Mouse (Mus musculus) liver, embryonic 15.5 days (tissue): Measurements from ENCODE around the gene Acer3. TPM values are rescaled to one million over a fixed set of nuclear protein-coding genes. Genes with fewer than 3 reads are reported as not detected.
A peak's percentile ranks its signal among the peaks of the same experiment; 100 is the strongest.

Experiments
- ATAC-seq: fragments of 200-750 bp; cut with Nextera tagmentation; 2 replicates; pipeline ENCODE4 v1.8.0; 2017; ENCODE audit warnings: moderate number of reproducible peaks, mild to moderate bottlenecking, moderate library complexity; ENCODE audit not compliant: insufficient read depth
- H3K27ac ChIP-seq: fragments of 300-500 bp; sonication (generic); replicated peaks from 2 replicates; pipeline ENCODE4 v1.5.1; 2015; ENCODE audit warnings: mild to moderate bottlenecking, inconsistent platforms
- H3K27me3 ChIP-seq: fragments of 300-500 bp; sonication (generic); 2 replicates; pipeline ENCODE4 v1.6.1; 2015; ENCODE audit warnings: mild to moderate bottlenecking, inconsistent platforms
- H3K36me3 ChIP-seq: fragments of 300-500 bp; sonication (generic); replicated peaks from 2 replicates; pipeline ENCODE4 v1.6.1; 2015; ENCODE audit warnings: moderate library complexity, mild to moderate bottlenecking, inconsistent platforms
- H3K4me1 ChIP-seq: fragments of 300-500 bp; sonication (generic); replicated peaks from 2 replicates; pipeline ENCODE4 v1.6.1; 2015; ENCODE audit warnings: inconsistent platforms
- H3K4me2 ChIP-seq: fragments of 300-500 bp; sonication (generic); 2 replicates; pipeline ENCODE4 v1.6.1; 2015; ENCODE audit warnings: moderate library complexity, mild to moderate bottlenecking, inconsistent platforms
- H3K4me3 ChIP-seq: fragments of 300-500 bp; sonication (generic); replicated peaks from 2 replicates; pipeline ENCODE4 v1.5.1; 2015; ENCODE audit warnings: mild to moderate bottlenecking, inconsistent platforms
- H3K9ac ChIP-seq: fragments of 300-500 bp; sonication (generic); 2 replicates; pipeline ENCODE4 v1.6.1; 2015; ENCODE audit warnings: moderate library complexity, mild to moderate bottlenecking, inconsistent platforms
- H3K9me3 ChIP-seq: fragments of 300-500 bp; sonication (generic); replicated peaks from 2 replicates; pipeline ENCODE4 v1.6.1; 2016; ENCODE audit warnings: inconsistent platforms
- WGBS: fragments of 180-500 bp; shearing (Covaris S2); methylation state at CpG from one replicate; pipeline ENCODE4 v1.1.7; 2015; ENCODE audit warnings: mixed read lengths; ENCODE audit not compliant: insufficient replicate concordance; 5-methylcytosine and 5-hydroxymethylcytosine counted together
- polyA plus RNA-seq: library from polyadenylated mRNA; unstranded; fragments of >200 nt; fragmentation: Nextera tagmentation; extraction: Ambion mirVana; gene quantifications from 2 replicates; pipeline ENCODE4 v1.2.1, GENCODE M21; 2015

The Acer3 gene
- 25.0 and 26.9 TPM in 2 replicates for polyA plus RNA-seq

DNA sequence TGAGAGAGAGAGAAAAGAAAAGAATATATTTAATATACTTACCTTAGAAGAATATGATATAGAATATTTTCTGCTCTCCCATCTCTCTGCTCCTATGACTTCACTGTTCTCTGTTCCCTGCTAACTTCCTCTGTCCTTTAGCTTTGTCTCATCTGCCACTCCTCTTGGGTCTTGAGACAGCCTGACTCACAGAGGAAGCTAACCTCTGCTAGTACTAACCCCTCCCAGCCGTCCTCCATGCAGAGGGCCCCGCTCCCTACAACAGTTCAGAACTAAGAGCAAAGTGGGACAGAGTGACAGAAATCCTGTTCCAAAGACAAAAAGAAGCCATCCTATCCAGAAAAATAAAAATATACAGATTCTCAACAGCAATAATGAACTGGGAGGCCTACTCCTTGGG, at the start of gene Acer3:
Gene Acer3 (minus strand): TSS at position 126 of the 400 bp plus-strand sequence.
- H3K36me3 ChIP-seq: no peaks in the 10 kb centered on the region
- H3K9ac ChIP-seq: no peak within 1 kb of the TSS
- ATAC-seq: no peak
- 44% methylated on average over 2 of the region's 2 CpGs for WGBS
- peaks cover 26% of the 10 kb centered on the region for H3K4me1 ChIP-seq
- no peak within 1 kb of the TSS for H3K4me2 ChIP-seq
- peaks cover 3% of the 10 kb centered on the region; the same call in 1 of the 2 replicates for H3K27me3 ChIP-seq
- no peak within 1 kb of the TSS for H3K4me3 ChIP-seq
- no peaks in the 10 kb centered on the region for H3K9me3 ChIP-seq
- H3K27ac ChIP-seq: no peak within 1 kb of the TSS; the same call in 1 of the 2 replicates

GRCm38 (mm10) chr7:98369762-98370369, 48.9 kb upstream of the Acer3 start:
- Histone ChIP-seq H3K27me3 (peaks cover 3% of the 10 kb centered on the region; the same call in 1 of the 2 replicates), H3K4me1 (no peaks in the 10 kb centered on the region), H3K36me3 (no peaks in the 10 kb centered on the region), H3K27ac (no peak overlapping the region), H3K4me2 (no peak overlapping the region), H3K4me3 (no peak overlapping the region), H3K9ac (no peak overlapping the region), H3K9me3 (no peaks in the 10 kb centered on the region)
- 57% methylated on average over 10 of the region's 10 CpGs for WGBS
- no peak for ATAC-seq

- Histone ChIP-seq H3K4me2 (peak overlapping the region; percentile 66), H3K27ac (no peak overlapping the region), H3K4me3 (peak overlapping the region; percentile 57), H3K4me1 (peaks cover 19% of the 10 kb centered on the region), H3K27me3 (peaks cover 64% of the 10 kb centered on the region), H3K36me3 (no peaks in the 10 kb centered on the region), H3K9me3 (no peaks in the 10 kb centered on the region), H3K9ac (no peak overlapping the region)
- WGBS: 20% methylated on average over 2 of the region's 2 CpGs
- ATAC-seq: no peak
Observed at GRCm38 (mm10) chr7:98361662-98362061, 40.7 kb upstream of the Acer3 start.

GRCm38 (mm10) chr7:98361063-98361652, 40.1 kb upstream of the Acer3 start, which contains the start of gene Tsku:
TSS of gene Tsku (minus strand) at chr7:98361328.
- under 1% methylated on average over 52 of the region's 52 CpGs for WGBS
- peak within 1 kb of the TSS; percentile 57 for H3K4me3 ChIP-seq
- H3K9ac ChIP-seq: peak within 1 kb of the TSS; percentile 37; the same call in 1 of the 2 replicates
- ATAC-seq: peak; percentile 77
- no peaks in the 10 kb centered on the region for H3K36me3 ChIP-seq
- peak within 1 kb of the TSS; percentile 66 for H3K4me2 ChIP-seq
- H3K4me1 ChIP-seq: peaks cover 19% of the 10 kb centered on the region
- H3K27ac ChIP-seq: peak within 1 kb of the TSS; percentile 51
- H3K9me3 ChIP-seq: no peaks in the 10 kb centered on the region
- H3K27me3 ChIP-seq: peaks cover 64% of the 10 kb centered on the region

DNA sequence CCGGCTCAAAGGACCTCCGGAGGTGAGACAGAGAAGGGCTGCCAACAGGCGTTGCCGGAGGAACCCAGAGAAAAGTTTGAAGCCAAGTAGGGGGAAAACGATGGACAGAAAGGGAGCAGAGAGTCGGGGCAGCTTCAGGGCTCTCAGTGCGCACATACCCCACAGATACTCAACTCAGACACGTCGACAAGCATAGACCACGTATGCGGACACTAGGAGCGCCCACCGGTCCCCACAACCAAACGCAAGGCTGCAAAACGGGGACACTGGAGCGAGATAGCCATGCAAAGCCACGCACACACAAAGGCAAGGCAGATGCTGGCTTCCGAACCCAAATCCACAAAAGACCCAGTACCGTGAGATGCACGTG, 39.6 kb upstream of the Acer3 start:
- Histone ChIP-seq H3K9ac (peak overlapping the region; percentile 37; the same call in 1 of the 2 replicates), H3K4me3 (peak overlapping the region; percentile 57), H3K36me3 (no peaks in the 10 kb centered on the region), H3K27ac (peak overlapping the region; percentile 51; the same call in 1 of the 2 replicates), H3K4me1 (peaks cover 23% of the 10 kb centered on the region), H3K9me3 (no peaks in the 10 kb centered on the region), H3K4me2 (peak overlapping the region; percentile 66), H3K27me3 (peaks cover 64% of the 10 kb centered on the region)
- WGBS: under 1% methylated on average over 20 of the region's 20 CpGs
- ATAC-seq: no peak

DNA sequence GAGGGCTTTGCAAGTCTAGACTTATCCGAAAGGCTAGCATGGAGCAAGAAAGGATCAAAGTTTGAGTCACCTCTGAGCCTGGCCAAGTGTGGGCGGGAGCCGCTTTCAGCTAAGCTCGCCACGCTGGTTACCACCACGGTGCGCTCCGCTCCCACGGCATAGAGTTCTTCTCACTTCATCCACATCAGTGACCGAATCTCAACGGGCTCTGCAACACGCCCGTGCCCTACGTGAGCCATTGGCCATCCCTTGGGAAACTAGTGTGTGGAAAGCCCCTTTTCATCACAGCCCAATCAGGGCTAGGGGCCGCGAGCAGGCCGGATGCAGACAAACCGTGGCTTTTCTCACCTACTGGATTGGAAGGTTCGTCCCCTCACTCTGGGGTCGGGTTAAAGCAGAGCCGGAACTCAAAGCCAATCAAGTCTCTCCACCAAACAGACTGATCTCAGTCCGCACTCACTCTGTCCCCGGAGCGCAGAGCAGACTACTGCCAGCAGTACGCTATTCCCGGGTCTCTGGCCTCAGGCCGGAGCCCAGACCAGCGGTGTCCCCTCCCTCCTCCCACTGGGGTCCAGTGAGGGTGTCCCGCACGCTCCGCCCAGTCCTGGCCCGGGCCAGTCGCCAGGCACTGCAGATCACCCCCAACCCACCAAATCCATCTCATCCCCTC, 39.1 kb upstream of the Acer3 start:
- Histone ChIP-seq H3K4me3 (peak overlapping the region; percentile 57), H3K4me2 (peak overlapping the region; percentile 66), H3K36me3 (no peaks in the 10 kb centered on the region), H3K27ac (peak overlapping the region; percentile 51; the same call in 1 of the 2 replicates), H3K27me3 (peaks cover 62% of the 10 kb centered on the region), H3K9me3 (no peaks in the 10 kb centered on the region), H3K4me1 (peaks cover 28% of the 10 kb centered on the region), H3K9ac (peak overlapping the region; percentile 37; the same call in 1 of the 2 replicates)
- WGBS: 2% methylated on average over 33 of the region's 33 CpGs
- peak; percentile 45 for ATAC-seq

DNA sequence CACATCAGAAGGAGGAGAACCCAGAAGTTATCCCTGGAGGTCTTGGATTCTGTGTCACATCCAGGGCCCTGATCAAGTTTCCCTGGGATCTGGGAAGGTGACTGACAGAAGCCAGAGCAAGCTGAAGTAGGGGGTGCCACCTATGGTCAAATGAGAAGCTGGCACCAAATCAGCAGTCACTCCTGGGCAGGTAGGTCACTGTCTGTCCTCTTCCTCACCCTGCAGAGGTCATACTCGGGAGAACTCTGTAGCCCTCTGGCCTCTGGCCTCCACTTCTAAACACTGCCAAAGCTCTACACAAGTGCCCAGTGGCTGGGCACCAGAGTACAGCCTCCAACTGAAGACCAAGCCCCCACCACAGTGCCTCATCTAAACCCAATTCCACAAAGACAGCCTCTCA, 37.0 kb upstream of the Acer3 start:
- Histone ChIP-seq H3K9me3 (no peaks in the 10 kb centered on the region), H3K36me3 (no peaks in the 10 kb centered on the region), H3K27me3 (peaks cover 58% of the 10 kb centered on the region), H3K4me3 (no peak overlapping the region), H3K9ac (no peak overlapping the region), H3K4me1 (peaks cover 38% of the 10 kb centered on the region), H3K27ac (no peak overlapping the region), H3K4me2 (no peak overlapping the region)
- no peak for ATAC-seq
- 59% methylated on average over 1 of the region's 1 CpGs for WGBS

DNA sequence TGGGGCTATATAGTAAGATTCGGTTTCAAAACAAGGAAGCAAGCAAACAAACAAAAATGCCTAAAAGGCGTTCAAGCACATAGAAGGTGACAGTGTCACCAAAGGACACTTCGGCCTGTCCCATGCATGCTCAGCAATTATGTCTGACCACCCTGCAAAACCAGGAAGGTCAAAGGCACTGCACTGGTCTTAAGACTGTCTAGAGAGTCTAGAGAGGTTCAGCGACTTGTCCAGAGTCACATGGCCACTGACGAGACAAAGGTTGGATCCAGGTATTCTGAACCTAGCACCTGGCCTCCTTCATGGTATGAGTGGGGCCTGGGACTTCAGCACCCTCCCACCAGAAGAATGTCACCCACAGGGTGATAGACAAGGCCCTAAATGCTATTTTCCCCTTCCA, 36.3 kb upstream of the Acer3 start:
- 57% methylated on average over 5 of the region's 5 CpGs for WGBS
- H3K9ac ChIP-seq: no peak overlapping the region
- no peak for ATAC-seq
- H3K27ac ChIP-seq: no peak overlapping the region
- no peaks in the 10 kb centered on the region for H3K9me3 ChIP-seq
- no peaks in the 10 kb centered on the region for H3K36me3 ChIP-seq
- no peak overlapping the region for H3K4me2 ChIP-seq
- H3K4me3 ChIP-seq: no peak overlapping the region
- peaks cover 51% of the 10 kb centered on the region for H3K27me3 ChIP-seq
- H3K4me1 ChIP-seq: peaks cover 38% of the 10 kb centered on the region

- no peaks in the 10 kb centered on the region for H3K9me3 ChIP-seq
- H3K9ac ChIP-seq: no peak overlapping the region
- peaks cover 26% of the 10 kb centered on the region for H3K4me1 ChIP-seq
- H3K4me3 ChIP-seq: no peak overlapping the region
- no peak overlapping the region for H3K27ac ChIP-seq
- 53% methylated on average over 4 of the region's 4 CpGs for WGBS
- no peaks in the 10 kb centered on the region for H3K36me3 ChIP-seq
- peak; percentile 33; the same call in 1 of the 2 replicates for ATAC-seq
- no peak overlapping the region for H3K4me2 ChIP-seq
- peaks cover 27% of the 10 kb centered on the region for H3K27me3 ChIP-seq
Observed at GRCm38 (mm10) chr7:98354921-98355310, 33.9 kb upstream of the Acer3 start.

GRCm38 (mm10) chr7:98354160-98354920, 33.3 kb upstream of the Acer3 start:
- Histone ChIP-seq H3K9me3 (no peaks in the 10 kb centered on the region), H3K27me3 (peaks cover 21% of the 10 kb centered on the region), H3K36me3 (no peaks in the 10 kb centered on the region), H3K27ac (no peak overlapping the region), H3K4me2 (no peak overlapping the region), H3K4me3 (no peak overlapping the region), H3K9ac (no peak overlapping the region), H3K4me1 (peaks cover 23% of the 10 kb centered on the region)
- no peak for ATAC-seq
- 55% methylated on average over 12 of the region's 12 CpGs for WGBS
